Mouse (Mus musculus): Measurements from ENCODE around the gene Chchd5. TPM values are rescaled to one million over a fixed set of nuclear protein-coding genes. Genes with fewer than 3 reads are reported as not detected.

The Chchd5 gene
- polyA plus RNA-seq (2014; fragmentation: Illumina TruSeq; extraction: RNeasy Lipid Tissue Mini Kit (QIAGEN cat#74804); ENCODE audit: low read depth, low replicate concordance), result 6.0 TPM

DNA sequence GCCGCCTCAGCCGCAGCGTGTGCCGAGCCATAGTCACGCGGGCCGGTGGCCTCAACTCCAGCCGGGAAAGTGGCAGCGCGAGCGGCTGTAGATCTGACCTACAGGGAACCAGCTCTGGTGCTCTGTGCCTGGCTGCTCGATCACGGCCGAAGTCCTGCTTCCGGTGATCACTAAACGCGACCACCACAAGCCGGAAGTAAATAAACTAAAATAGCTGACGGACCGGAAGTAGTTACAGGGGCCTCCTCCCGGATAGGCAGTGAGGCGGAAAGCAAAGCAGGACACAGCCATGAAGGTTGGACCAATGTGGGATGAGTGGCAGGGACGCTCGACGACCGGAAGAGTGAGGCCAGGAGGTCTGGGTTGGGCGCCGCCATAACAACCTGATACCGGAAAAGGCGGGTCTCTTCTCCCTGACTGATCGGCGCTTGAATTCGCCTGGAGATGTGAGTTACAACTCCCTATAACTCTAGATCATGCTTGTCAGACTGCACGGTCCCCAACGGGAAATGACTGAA lies at the start of gene Chchd5:
Gene Chchd5 (plus strand): TSS at position 289 of the 518 bp plus-strand sequence.

DNA sequence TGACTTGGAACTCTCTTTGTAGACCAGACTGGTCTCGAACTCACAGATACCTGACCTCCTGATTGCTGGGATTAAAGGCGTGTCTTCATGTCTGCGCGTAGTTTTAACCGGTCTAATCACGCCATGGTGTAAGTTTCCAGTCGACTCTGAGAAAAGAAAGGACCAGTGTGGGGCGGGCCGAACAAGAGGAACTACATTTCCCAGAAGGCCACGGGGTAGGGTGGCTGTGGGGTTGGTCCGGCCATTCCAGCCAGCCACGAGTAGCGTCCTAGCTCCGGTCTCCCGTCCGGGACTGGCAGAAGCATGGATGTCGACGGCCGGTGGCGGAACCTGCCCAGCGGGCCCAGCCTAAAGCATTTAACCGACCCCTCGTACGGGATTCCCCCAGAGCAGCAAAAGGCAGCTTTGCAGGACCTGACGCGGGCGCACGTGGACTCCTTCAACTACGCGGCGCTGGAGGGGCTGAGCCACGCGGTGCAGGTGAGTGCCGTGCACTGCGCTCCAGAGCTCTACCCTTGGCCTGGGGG lies 28.7 kb upstream of the Chchd5 start, which contains the start of gene Polr1b:
Gene Polr1b (plus strand): TSS at position 212 of the 527 bp plus-strand sequence.

Other genes starting within 250 kb of the Chchd5 start
- 8.1 TPM for gene Zc3h8, start 185.6 kb upstream of the Chchd5 start, polyA plus RNA-seq (2014; fragmentation: Illumina TruSeq; extraction: RNeasy Lipid Tissue Mini Kit (QIAGEN cat#74804); ENCODE audit: low read depth, low replicate concordance)
- gene Zc3h6, start 162.3 kb upstream of the Chchd5 start, polyA plus RNA-seq (2014; fragmentation: Illumina TruSeq; extraction: RNeasy Lipid Tissue Mini Kit (QIAGEN cat#74804); ENCODE audit: low read depth, low replicate concordance), result 12.9 TPM
- gene Gm10762, start 162.0 kb upstream of the Chchd5 start, polyA plus RNA-seq (2014; fragmentation: Illumina TruSeq; extraction: RNeasy Lipid Tissue Mini Kit (QIAGEN cat#74804); ENCODE audit: low read depth, low replicate concordance), result 4.4 TPM
- not detected for gene Vinac1, start 81.5 kb upstream of the Chchd5 start, polyA plus RNA-seq (2014; fragmentation: Illumina TruSeq; extraction: RNeasy Lipid Tissue Mini Kit (QIAGEN cat#74804); ENCODE audit: low read depth, low replicate concordance)
- gene Ttl, start 63.8 kb upstream of the Chchd5 start, polyA plus RNA-seq (2014; fragmentation: Illumina TruSeq; extraction: RNeasy Lipid Tissue Mini Kit (QIAGEN cat#74804); ENCODE audit: low read depth, low replicate concordance), result 7.0 TPM
- gene Polr1b, start 28.7 kb upstream of the Chchd5 start, polyA plus RNA-seq (2014; fragmentation: Illumina TruSeq; extraction: RNeasy Lipid Tissue Mini Kit (QIAGEN cat#74804); ENCODE audit: low read depth, low replicate concordance), result 4.4 TPM
- 944 TPM for gene Slc20a1, start 69.1 kb downstream of the Chchd5 start, polyA plus RNA-seq (2014; fragmentation: Illumina TruSeq; extraction: RNeasy Lipid Tissue Mini Kit (QIAGEN cat#74804); ENCODE audit: low read depth, low replicate concordance)
- gene Ckap2l, start 167.5 kb downstream of the Chchd5 start, polyA plus RNA-seq (2014; fragmentation: Illumina TruSeq; extraction: RNeasy Lipid Tissue Mini Kit (QIAGEN cat#74804); ENCODE audit: low read depth, low replicate concordance), result 13.5 TPM
- gene Il1a, start 180.3 kb downstream of the Chchd5 start, polyA plus RNA-seq (2014; fragmentation: Illumina TruSeq; extraction: RNeasy Lipid Tissue Mini Kit (QIAGEN cat#74804); ENCODE audit: low read depth, low replicate concordance), result 0.73 TPM
- gene Il1b, start 241.4 kb downstream of the Chchd5 start, polyA plus RNA-seq (2014; fragmentation: Illumina TruSeq; extraction: RNeasy Lipid Tissue Mini Kit (QIAGEN cat#74804); ENCODE audit: low read depth, low replicate concordance), result 6.0 TPM

Measured in sigmoid colon, adult 10 weeks (tissue).